Mouse (Mus musculus) heart, adult 10 weeks (tissue): ENCODE results near the gene Clnk. TPM values are rescaled to one million over a fixed set of nuclear protein-coding genes. Genes with fewer than 3 reads are reported as not detected.

ENCODE experiments used
- polyA plus RNA-seq: library from polyadenylated mRNA; stranded (reverse); fragments of 350-450 nt; fragmentation: Illumina TruSeq; extraction: RNeasy Lipid Tissue Mini Kit (QIAGEN cat#74804); gene quantifications from one replicate; pipeline ENCODE4 v1.2.3, GENCODE M21; 2014; ENCODE audit warnings: low read depth, low replicate concordance

Clnk gene
- polyA plus RNA-seq = not detected

DNA sequence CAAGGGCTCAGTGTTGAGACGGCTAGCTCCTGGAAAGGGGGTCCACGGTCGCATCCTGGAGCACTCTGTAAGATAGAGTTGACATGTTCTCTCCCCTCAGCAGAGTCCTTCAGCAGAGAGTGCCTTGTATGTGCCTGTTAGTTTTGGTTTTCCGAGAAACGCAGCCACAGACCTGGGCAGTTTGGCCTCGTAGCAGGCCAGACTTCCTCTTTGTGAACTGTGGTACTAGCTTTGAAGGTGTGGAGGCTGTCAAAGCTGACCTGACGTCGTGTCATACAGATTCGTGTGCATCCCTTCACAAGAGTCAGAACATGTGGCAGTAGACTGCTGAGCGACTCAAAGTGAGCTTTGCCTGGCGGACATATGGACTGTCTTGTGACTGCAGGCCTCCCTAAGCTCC lies at the start of gene Clnk:
Gene Clnk, minus strand, starts transcription at position 191 of the 400 bp plus-strand sequence.

DNA sequence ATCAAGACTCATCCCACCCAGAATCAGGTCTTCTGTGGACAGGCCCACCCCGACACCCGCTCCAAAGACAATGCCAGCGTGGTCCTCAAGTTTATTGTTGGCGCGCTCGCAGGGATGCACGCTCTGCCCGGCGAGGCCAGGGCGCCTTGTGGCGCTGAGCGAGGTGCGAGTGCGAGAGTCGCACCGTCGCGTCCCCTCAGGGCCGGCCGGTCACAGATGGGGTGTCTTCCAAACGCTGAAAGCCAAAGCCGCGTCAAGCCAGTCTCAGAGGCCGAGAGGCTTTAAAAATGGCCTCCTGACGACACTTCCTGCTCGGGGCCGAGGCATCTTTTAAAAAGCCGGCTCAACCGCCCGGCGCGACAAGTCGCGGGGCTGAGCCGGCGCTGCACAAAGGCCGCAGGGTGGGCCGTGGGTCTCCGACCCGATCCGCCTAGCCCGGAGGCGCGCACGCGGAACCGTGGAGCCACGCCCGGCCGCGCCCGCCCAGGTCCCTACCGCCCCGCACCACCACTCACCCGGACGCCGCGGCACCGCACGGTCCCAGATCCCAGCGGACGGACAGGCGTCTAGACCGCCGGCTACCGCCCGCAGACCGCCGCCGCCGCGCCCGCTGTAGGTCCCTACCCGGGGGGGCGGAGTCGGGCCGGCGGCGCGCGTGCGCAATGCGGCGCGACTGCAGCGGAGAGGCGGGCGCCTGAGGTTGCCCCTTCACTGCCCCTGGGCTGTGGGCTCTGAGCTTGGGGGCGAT lies 192.3 kb downstream of the Clnk start, which contains the start of gene Zfp518b:
Gene Zfp518b, minus strand, starts transcription at position 663 of the 748 bp plus-strand sequence.

Other genes with a start within 250 kb of the Clnk start
- gene Zfp518b, start 192.0 kb downstream of the Clnk start, polyA plus RNA-seq = 2.9 TPM